Mouse (Mus musculus): ENCODE results near the gene Plcd1.
A peak's percentile ranks its signal among the peaks of the same experiment; 100 is the strongest.

- TF ChIP-seq CTCF (IDR thresholded peaks at IDR 0.05; ENCODE audit: control insufficient read depth, insufficient read depth, insufficient read length) (peak; percentile 91), MYOG (IDR thresholded peaks at IDR 0.05; ENCODE audit: control insufficient read depth, extremely low read depth, insufficient read length) (no peak), CEBPB (IDR thresholded peaks at IDR 0.05; ENCODE audit: low read depth) (no peak), MAX (IDR thresholded peaks at IDR 0.05) (no peak)
Observed at GRCm38 (mm10) chr9:119067601-119068000, 25.7 kb downstream of the Plcd1 start.

All from C2C12 (cell line).